Mouse (Mus musculus) cerebellum, adult 18-20 months (tissue): ENCODE results near the gene Ap4b1.

Experiments used
- DNase-seq, 2 experiments: peaks; one replicate each; pipeline ENCODE4 v3.0.0; 2021

Gene Ap4b1

GRCm38 (mm10) chr3:103857036-103857805 lies 47.9 kb downstream of the Ap4b1 start:
- DNase-seq, result peak; percentile 51 to 57

GRCm38 (mm10) chr3:103857977-103858563 lies 48.8 kb downstream of the Ap4b1 start:
- DNase-seq, result no peak

GRCm38 (mm10) chr3:103858881-103859801 lies 49.8 kb downstream of the Ap4b1 start, which contains the start of gene Ptpn22:
Ptpn22 (plus strand) TSS chr3:103859795.
- no peak for DNase-seq

DNA sequence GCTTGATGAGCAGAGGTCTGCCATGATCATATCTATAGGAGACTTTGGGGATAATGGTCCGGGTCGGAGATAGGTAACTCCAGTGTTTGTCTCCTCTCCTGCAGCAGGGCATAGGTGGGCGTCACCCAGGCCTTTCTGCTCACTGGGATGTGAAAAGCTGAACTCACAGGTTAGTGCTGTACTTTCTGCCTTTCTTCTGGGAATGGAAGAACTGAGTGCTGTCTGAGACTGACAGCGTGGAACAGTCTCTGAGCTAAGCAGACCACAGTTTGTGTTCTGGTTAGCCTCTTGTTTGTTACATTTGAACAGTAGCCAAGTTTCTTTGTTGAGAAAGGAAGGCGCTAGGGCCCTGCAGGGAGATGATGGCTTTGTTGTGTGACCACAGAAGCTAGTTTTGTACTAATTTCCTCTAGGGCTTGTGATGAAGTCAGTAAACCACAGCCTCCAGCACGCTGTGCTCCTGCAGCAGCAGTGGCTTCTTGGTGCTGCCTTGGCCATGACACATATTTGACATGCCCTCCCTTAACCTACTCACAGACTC lies 50.6 kb downstream of the Ap4b1 start:
- DNase-seq, result no peak

DNA sequence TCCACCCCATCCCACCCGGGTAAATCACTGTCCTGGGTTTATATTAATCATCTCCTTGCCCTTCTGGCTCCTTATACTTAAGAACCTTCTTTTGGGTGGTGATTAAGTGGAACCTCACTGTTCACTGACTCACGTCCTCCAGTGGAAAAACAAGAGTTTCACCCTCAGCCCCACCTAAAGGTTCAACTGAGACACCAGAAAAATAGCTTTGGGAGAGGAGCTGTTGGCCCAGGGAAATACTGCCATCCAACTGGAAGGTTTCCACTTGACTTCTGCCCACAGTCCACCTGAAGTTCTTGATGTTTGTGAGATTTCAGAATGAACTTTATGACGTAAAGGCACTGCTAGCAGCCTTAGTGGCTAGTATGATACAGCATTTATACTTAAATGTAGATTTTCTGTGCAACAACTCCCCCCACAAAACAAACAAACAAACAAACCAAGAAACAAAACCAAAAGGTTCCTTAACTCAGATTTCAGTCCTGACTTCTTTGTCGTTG lies 53.5 kb downstream of the Ap4b1 start:
- DNase-seq, result no peak

- DNase-seq, result no peak
Measured at GRCm38 (mm10) chr3:103864200-103864599, 54.9 kb downstream of the Ap4b1 start.

- no peak for DNase-seq
Measured at GRCm38 (mm10) chr3:103867424-103867971, 58.2 kb downstream of the Ap4b1 start.

DNA sequence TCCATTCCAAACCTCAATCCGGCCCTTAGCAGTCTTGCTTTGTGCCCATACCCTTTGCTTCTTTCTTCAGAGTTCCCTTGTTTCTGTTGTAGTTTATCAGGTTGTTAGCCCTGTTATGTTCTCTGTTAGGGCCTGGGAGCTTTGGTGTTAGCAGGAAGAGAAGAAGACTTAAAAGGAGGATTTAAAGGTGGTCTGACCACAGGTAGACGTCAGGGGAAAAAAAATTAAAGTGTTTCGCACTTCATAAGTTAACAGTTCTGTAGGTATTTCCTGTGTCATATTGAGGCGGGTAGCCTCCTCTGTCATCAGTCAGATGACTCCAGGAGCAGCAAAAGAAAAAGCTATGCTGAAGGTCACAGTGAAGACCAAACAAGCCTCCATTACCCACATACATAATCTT lies 58.7 kb downstream of the Ap4b1 start:
- DNase-seq, result no peak
